Mouse (Mus musculus): ENCODE measurements around the gene Serf1. TPM values are rescaled to one million over a fixed set of nuclear protein-coding genes. Genes with fewer than 3 reads are reported as not detected.
A peak's percentile ranks its signal among the peaks of the same experiment; 100 is the strongest.

The Serf1 gene
- total RNA-seq, 1 experiment: 11.0 TPM

DNA sequence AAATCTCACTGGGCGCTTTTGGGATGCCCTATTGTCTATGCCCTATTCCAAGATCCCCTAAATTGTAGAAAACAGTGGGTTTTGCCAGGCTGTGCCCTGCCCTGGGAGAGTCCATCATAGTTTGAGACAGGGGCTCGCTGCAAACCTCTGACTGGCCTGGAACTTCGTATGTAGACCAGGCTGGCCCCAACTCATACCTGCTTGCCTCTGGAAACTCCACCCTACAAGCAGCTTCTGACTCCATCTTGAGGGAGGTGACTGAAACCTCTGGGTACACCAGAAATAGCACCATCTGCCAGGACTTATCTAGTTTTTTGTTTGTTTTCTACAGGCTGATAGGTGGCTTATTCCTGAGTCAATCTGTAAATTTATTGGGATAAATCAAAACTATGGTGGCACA lies 16.2 kb downstream of the Serf1 start:
- peaks cover 16% of the 10 kb centered on the region for H3K36me3 ChIP-seq (ENCODE audit: control insufficient read depth, insufficient read depth, low read length, poor library complexity, severe bottlenecking)
- in situ Hi-C loops (cut with MboI; ENCODE audit: low sequenced_read_pairs in 2 of 2, unreplicated experiment in 2 of 2): no loop called here
- peaks cover 0 to 4% of the 10 kb centered on the region in 2 experiments; a peak in 1 of 4 replicates for H3K4me1 ChIP-seq (ENCODE audit: control insufficient read depth in 2 of 2, insufficient read depth in 2 of 2, low read length in 2 of 2, poor library complexity in 1 of 2)
- TF ChIP-seq ZC3H11A (IDR thresholded peaks at IDR 0.05; ENCODE audit: borderline replicate concordance, low read depth, low read length) (no peak), CHD2 (IDR thresholded peaks at IDR 0.05; ENCODE audit: low read depth, low read length) (no peak), HCFC1 (IDR thresholded peaks at IDR 0.05; ENCODE audit: borderline replicate concordance, insufficient read depth, low read length) (no peak), ZNF384 (IDR thresholded peaks at IDR 0.05; ENCODE audit: low read depth, low read length) (no peak), MAFK (IDR thresholded peaks at IDR 0.05; ENCODE audit: insufficient read depth, low read depth, low read length) (no peak)
- peak overlapping the region in 1 of 2 experiments; percentile 97; a peak in 2 of 4 replicates for H3K4me3 ChIP-seq (ENCODE audit: insufficient read depth in 1 of 2, low read depth in 1 of 2, low read length in 2 of 2, poor library complexity in 1 of 2, severe bottlenecking in 1 of 2)
- no peaks in the 10 kb centered on the region for H3K9me3 ChIP-seq (ENCODE audit: control insufficient read depth, insufficient read depth, low read depth, low read length)
- H3K9ac ChIP-seq (ENCODE audit: insufficient read depth, low read depth, low read length, poor library complexity, severe bottlenecking): no peak overlapping the region
- H3K27ac ChIP-seq (ENCODE audit: insufficient read depth, low read depth, low read length, poor library complexity, severe bottlenecking): no peak overlapping the region
- no peak for DNase-seq (ENCODE audit: low read depth, low spot score)

DNA sequence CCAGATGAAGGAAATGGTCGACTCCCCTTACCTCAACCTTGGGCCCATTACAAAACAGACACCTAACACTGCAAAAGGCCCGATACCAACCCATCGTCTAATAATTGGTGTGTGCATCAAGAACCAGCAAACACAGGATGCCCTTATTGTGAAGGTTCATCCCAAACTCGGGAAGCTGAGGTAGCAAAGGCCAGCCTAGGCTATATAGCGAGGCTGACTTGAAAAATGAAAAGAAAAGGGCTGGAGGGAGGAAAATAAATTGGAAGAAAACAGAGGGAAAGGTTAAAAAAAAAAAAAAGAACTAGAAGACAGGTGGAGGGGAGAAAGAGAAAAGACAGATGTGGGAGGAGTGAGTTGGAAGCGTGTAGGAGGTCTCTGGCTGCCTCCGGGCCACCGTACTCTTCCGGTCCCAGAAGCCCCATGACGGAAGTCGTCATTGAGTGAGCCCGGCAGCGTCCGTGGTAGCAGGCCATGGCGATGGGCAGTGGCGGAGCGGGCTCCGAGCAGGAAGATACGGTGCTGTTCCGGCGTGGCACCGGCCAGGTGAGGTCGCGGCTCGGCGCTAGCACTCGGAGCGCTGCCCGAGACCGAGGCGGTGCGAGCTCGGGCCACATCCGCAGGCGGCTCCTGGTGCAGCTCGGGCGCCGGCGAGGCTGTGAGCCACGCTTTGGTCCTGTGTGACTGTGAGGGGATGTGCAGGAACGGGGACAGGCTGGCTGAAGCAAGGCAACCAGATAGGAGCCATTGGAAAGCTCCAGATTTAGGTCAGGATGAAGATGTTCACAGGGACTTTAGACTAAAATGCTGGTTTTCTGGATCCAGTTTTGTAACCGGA lies 16.8 kb downstream of the Serf1 start, which contains the start of gene Smn1:
Gene Smn1, plus strand, starts transcription at position 430 of the 835 bp plus-strand sequence.
- Histone ChIP-seq H3K27ac (ENCODE audit: insufficient read depth, low read depth, low read length, poor library complexity, severe bottlenecking) (no peak within 1 kb of the TSS; the same call in 1 of the 2 replicates), H3K9me3 (ENCODE audit: control insufficient read depth, insufficient read depth, low read depth, low read length) (no peaks in the 10 kb centered on the region), H3K4me3 (ENCODE audit: insufficient read depth in 1 of 2, low read depth in 1 of 2, low read length in 2 of 2, poor library complexity in 1 of 2, severe bottlenecking in 1 of 2) (peak within 1 kb of the TSS; percentile 97 to 100), H3K9ac (ENCODE audit: insufficient read depth, low read depth, low read length, poor library complexity, severe bottlenecking) (peak within 1 kb of the TSS; percentile 99), H3K4me1 (ENCODE audit: control insufficient read depth in 2 of 2, insufficient read depth in 2 of 2, low read length in 2 of 2, poor library complexity in 1 of 2) (peaks cover 0 to 4% of the 10 kb centered on the region in 2 experiments; a peak in 1 of 4 replicates), H3K36me3 (ENCODE audit: control insufficient read depth, insufficient read depth, low read length, poor library complexity, severe bottlenecking) (peaks cover 20% of the 10 kb centered on the region)
- peak; percentile 84 for DNase-seq (ENCODE audit: low read depth, low spot score)
- TF ChIP-seq CHD2 (IDR thresholded peaks at IDR 0.05; ENCODE audit: low read depth, low read length) (no peak), ZC3H11A (IDR thresholded peaks at IDR 0.05; ENCODE audit: borderline replicate concordance, low read depth, low read length) (no peak), HCFC1 (IDR thresholded peaks at IDR 0.05; ENCODE audit: borderline replicate concordance, insufficient read depth, low read length) (peak; percentile 78)
- in situ Hi-C loops (cut with MboI; ENCODE audit: low sequenced_read_pairs in 2 of 2, unreplicated experiment in 2 of 2): no loop called here

DNA sequence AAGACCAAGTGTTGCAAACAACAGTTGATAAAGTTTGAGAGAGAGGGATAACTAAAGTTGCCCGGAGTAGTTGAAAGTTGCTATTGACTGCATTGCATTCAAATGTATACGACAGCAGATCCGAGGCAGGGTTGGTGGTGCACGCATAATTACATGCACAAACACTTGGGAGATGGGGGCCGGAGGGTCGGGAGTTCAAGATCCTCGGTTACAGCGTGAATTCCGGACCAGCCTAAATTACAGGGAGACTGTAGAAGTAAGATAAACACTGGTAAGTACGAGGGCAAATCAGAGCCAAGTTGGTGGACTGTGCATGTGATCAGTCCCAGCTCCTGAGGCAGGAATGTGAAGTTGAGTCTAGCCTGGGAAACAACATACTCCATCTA lies 17.4 kb downstream of the Serf1 start:
- in situ Hi-C loops (cut with MboI; ENCODE audit: low sequenced_read_pairs in 2 of 2, unreplicated experiment in 2 of 2): no loop called here
- Histone ChIP-seq H3K4me1 (ENCODE audit: control insufficient read depth in 2 of 2, insufficient read depth in 2 of 2, low read length in 2 of 2, poor library complexity in 1 of 2) (peaks cover 0 to 4% of the 10 kb centered on the region in 2 experiments; a peak in 1 of 4 replicates), H3K27ac (ENCODE audit: insufficient read depth, low read depth, low read length, poor library complexity, severe bottlenecking) (no peak overlapping the region), H3K9ac (ENCODE audit: insufficient read depth, low read depth, low read length, poor library complexity, severe bottlenecking) (peak overlapping the region; percentile 99), H3K36me3 (ENCODE audit: control insufficient read depth, insufficient read depth, low read length, poor library complexity, severe bottlenecking) (peaks cover 20% of the 10 kb centered on the region), H3K9me3 (ENCODE audit: control insufficient read depth, insufficient read depth, low read depth, low read length) (no peaks in the 10 kb centered on the region), H3K4me3 (ENCODE audit: insufficient read depth in 1 of 2, low read depth in 1 of 2, low read length in 2 of 2, poor library complexity in 1 of 2, severe bottlenecking in 1 of 2) (peak overlapping the region; percentile 97 to 100)
- TF ChIP-seq ZC3H11A (IDR thresholded peaks at IDR 0.05; ENCODE audit: borderline replicate concordance, low read depth, low read length): no peak
- TF ChIP-seq MAFK (IDR thresholded peaks at IDR 0.05; ENCODE audit: insufficient read depth, low read depth, low read length): no peak
- TF ChIP-seq CHD2 (IDR thresholded peaks at IDR 0.05; ENCODE audit: low read depth, low read length): no peak
- no peak for TF ChIP-seq ZNF384 (IDR thresholded peaks at IDR 0.05; ENCODE audit: low read depth, low read length)
- TF ChIP-seq HCFC1 (IDR thresholded peaks at IDR 0.05; ENCODE audit: borderline replicate concordance, insufficient read depth, low read length): no peak; the same call in 1 of the 2 replicates
- DNase-seq (ENCODE audit: low read depth, low spot score): no peak

DNA sequence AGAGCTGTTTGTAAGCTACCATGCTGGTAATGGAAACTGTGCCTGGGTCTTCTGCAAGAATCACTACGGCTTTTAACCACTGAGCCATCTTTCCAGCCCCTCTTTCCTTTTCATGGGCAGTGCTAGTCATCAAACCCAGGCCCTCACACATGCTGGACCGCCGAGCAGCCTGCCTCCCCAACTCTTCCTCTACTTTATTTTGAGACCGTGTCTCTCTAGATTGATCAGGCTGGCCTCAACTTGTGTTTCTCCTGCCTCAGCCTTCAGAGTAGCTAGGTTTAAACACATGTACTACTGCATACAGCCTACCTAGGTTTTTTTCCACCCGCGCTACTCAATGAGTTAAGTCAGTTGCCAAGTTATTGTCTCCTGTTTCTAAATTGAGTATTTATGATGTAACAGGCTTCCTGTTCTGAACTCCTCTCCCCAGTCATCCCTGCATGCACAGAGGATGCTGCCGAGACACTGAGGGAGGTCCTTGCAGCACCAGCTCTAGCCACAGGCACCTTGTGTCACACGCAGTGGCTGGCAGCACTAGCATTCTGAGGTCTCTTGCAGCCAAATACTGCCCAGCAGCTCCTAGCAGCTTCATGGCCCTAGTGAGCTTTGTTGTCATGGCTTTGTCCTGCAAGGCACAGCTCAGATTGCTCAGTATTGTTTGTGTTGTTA lies 34.0 kb downstream of the Serf1 start:
- TF ChIP-seq CHD2 (IDR thresholded peaks at IDR 0.05; ENCODE audit: low read depth, low read length) (no peak), ZC3H11A (IDR thresholded peaks at IDR 0.05; ENCODE audit: borderline replicate concordance, low read depth, low read length) (no peak), HCFC1 (IDR thresholded peaks at IDR 0.05; ENCODE audit: borderline replicate concordance, insufficient read depth, low read length) (no peak), MAFK (IDR thresholded peaks at IDR 0.05; ENCODE audit: insufficient read depth, low read depth, low read length) (no peak), ZNF384 (IDR thresholded peaks at IDR 0.05; ENCODE audit: low read depth, low read length) (no peak)
- H3K4me3 ChIP-seq (ENCODE audit: insufficient read depth in 1 of 2, low read depth in 1 of 2, low read length in 2 of 2, poor library complexity in 1 of 2, severe bottlenecking in 1 of 2): no peak overlapping the region
- no peaks in the 10 kb centered on the region for H3K9me3 ChIP-seq (ENCODE audit: control insufficient read depth, insufficient read depth, low read depth, low read length)
- in situ Hi-C loops (cut with MboI; ENCODE audit: low sequenced_read_pairs in 2 of 2, unreplicated experiment in 2 of 2): no loop called here
- no peak for DNase-seq (ENCODE audit: low read depth, low spot score)
- no peak overlapping the region for H3K27ac ChIP-seq (ENCODE audit: insufficient read depth, low read depth, low read length, poor library complexity, severe bottlenecking)
- H3K4me1 ChIP-seq (ENCODE audit: control insufficient read depth in 2 of 2, insufficient read depth in 2 of 2, low read length in 2 of 2, poor library complexity in 1 of 2): no peaks in the 10 kb centered on the region
- H3K9ac ChIP-seq (ENCODE audit: insufficient read depth, low read depth, low read length, poor library complexity, severe bottlenecking): no peak overlapping the region
- peaks cover 14% of the 10 kb centered on the region for H3K36me3 ChIP-seq (ENCODE audit: control insufficient read depth, insufficient read depth, low read length, poor library complexity, severe bottlenecking)

Data from ES-E14 (cell line).